ENCODE assay signal across 13 mouse cellular contexts in the genomic region with DNA sequence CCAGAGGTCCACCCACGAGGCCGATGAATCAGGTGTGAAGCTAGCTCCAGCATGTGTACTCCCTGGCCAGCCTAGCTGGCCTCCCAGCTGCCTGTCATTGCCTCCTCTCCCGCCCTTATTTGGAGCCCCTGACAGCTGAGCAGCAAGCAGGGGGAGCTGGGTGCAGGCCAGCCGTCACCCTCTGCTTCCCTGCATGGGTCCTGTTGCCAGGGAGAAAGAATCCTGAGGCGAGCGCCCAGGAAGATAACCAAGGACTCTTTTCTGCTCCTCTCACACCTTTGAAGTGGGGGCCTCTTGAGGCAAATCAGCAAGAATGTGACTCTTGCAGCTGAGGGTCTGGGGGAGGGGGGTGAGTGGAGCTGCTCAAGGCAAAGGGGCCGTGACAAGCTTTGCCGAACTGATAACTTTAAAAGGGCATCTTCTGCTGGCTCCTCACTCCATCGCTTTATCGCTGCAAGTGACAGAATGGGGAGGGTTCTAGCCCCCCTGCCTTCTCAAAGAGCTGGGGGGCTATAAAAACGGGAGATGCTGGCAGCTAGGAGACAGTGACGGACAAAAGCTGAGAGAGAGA. TPM values are rescaled to one million over a fixed set of nuclear protein-coding genes. Genes with fewer than 3 reads are reported as not detected.
DNase-seq lines count a peak whose midpoint lies in the region; ATAC-seq and TF ChIP-seq lines count a peak whose summit lies in the region.
"Had no signal": no experiment of that assay in that cellular context is flagged by ENCODE, and none has a peak within 500 bp of the region (broad histone marks: within the 10 kb centered on the region; RNA-seq: fewer than 3 reads in every experiment).

TSS of gene Nppa (plus strand) at position 521 of the 571 bp plus-strand sequence.

- H3K4me3 ChIP-seq in hindbrain, embryonic 11.5 days (ENCODE audit: low read depth, low read length) = no peak within 1 kb of the TSS
- H3K4me3 ChIP-seq in olfactory bulb, adult 2 months (ENCODE audit: insufficient read depth, low read depth, low read length) = peak within 1 kb of the TSS; percentile 1; the same call in 1 of the 2 replicates
- H3K4me3 ChIP-seq in layer of hippocampus, adult 2 months = no peak within 1 kb of the TSS
- H3K4me3 ChIP-seq: neural tube, embryonic 12.5 days had no signal

- H3K36me3 ChIP-seq in hindbrain, embryonic 11.5 days (ENCODE audit: control insufficient read depth, insufficient read depth, low read length) = peaks cover 6% of the 10 kb centered on the region

- H3K4me1 ChIP-seq in hindbrain, embryonic 11.5 days (replicated peaks; ENCODE audit: control insufficient read depth, insufficient read depth, low read length) = no peaks in the 10 kb centered on the region
- peaks cover 31% of the 10 kb centered on the region for H3K4me1 ChIP-seq in olfactory bulb, adult 2 months (ENCODE audit: control insufficient read depth, insufficient read depth, low read length)

- H3K9me3 ChIP-seq in hindbrain, embryonic 11.5 days (ENCODE audit: control insufficient read depth, low read length) = no peaks in the 10 kb centered on the region
- H3K9me3 ChIP-seq: neural tube, embryonic 12.5 days had no signal

- no peak for TF ChIP-seq CTCF in olfactory bulb, adult 2 months (IDR thresholded peaks at IDR 0.05; ENCODE audit: insufficient read depth, low read depth, low read length)
- TF ChIP-seq CTCF in layer of hippocampus, adult 2 months (conservative IDR thresholded peaks at IDR 0.05) = no peak

- ATAC-seq in hindbrain, embryonic 11.5 days (ENCODE audit: low FRiP score) = 0 out of 2 replicates have a peak, but pooled peaks have one; percentile 31
- no peak for ATAC-seq in erythroblast, adult 5-6 weeks (replicated peaks; ENCODE audit: low FRiP score, poor library complexity, severe bottlenecking)

- no peak within 1 kb of the TSS for H3K9ac ChIP-seq in hindbrain, embryonic 11.5 days (ENCODE audit: low read depth, low read length)
- H3K9ac ChIP-seq: neural tube, embryonic 12.5 days had no signal

- H3K27ac ChIP-seq in hindbrain, embryonic 11.5 days (ENCODE audit: low read depth, low read length) = peak within 1 kb of the TSS; percentile 48
- peak within 1 kb of the TSS; percentile 60 for H3K27ac ChIP-seq in olfactory bulb, adult 2 months (ENCODE audit: insufficient read depth, low read depth, low read length)
- no peak within 1 kb of the TSS for H3K27ac ChIP-seq in layer of hippocampus, adult 2 months
- H3K27ac ChIP-seq: neural tube, embryonic 12.5 days had no signal

- TF ChIP-seq POLR2A in olfactory bulb, adult 2 months (IDR thresholded peaks at IDR 0.05; ENCODE audit: insufficient read depth, low read depth, low read length) = no peak

- DNase-seq in cerebellum, postnatal 10 days = peak; percentile 42 to 52
- DNase-seq in cerebellum, adult 11 months = no peak
- peak; percentile 57 to 66 for DNase-seq in right cerebral cortex, postnatal 10 days (ENCODE audit: low spot score in 2 of 2)
- DNase-seq in right cerebral cortex, adult 2 months (ENCODE audit: low spot score in 2 of 2) = no peak
- DNase-seq in hindbrain, embryonic 11.5 days (ENCODE audit: low spot score) = no peak
- no peak for DNase-seq in layer of hippocampus, adult 2 months (ENCODE audit: low spot score in 2 of 2)
- DNase-seq: kidney, adult 2 months; lung, postnatal 10 days had no signal

- no peaks in the 10 kb centered on the region for H3K27me3 ChIP-seq in hindbrain, embryonic 11.5 days (ENCODE audit: control insufficient read depth, insufficient read depth, low read length)
- H3K27me3 ChIP-seq: neural tube, embryonic 12.5 days had no signal

- WGBS in hindbrain, embryonic 11.5 days = 50% methylated on average over 12 of the region's 12 CpGs
- WGBS in olfactory bulb, adult 2 months = 34% methylated on average over 12 of the region's 12 CpGs

- no peak within 1 kb of the TSS for H3K4me2 ChIP-seq in hindbrain, embryonic 11.5 days (replicated peaks; ENCODE audit: low read depth, low read length)
- H3K4me2 ChIP-seq: neural tube, embryonic 12.5 days had no signal

RNA-seq across cellular contexts. Expression of gene Nppa, which starts in this region (rescaled TPM):
- not detected in 2 replicates for polyA plus RNA-seq in hindbrain, embryonic 11.5 days (2014; fragmentation: Nextera tagmentation; extraction: Ambion mirVana)
- polyA plus RNA-seq in olfactory bulb, adult 2 months (2012; ENCODE audit: insufficient read depth, insufficient read length, low replicate concordance, missing spikeins) = not detected in 2 replicates
- not detected for total RNA-seq in layer of hippocampus, adult 2 months (2021)
- not detected in 2 replicates for total RNA-seq in erythroblast, adult 5-6 weeks (2015; ENCODE audit: low replicate concordance)
- total RNA-seq in erythroblast, adult 5-6 weeks (2017; ENCODE audit: low replicate concordance) = not detected in 2 replicates
- total RNA-seq: adrenal gland, postnatal 4 days; MEL had no signal

Comparison
In these comparisons a context has a peak if more than half of its experiments do, and no peak if none do; other contexts are left out.
1. DNase-seq: peak in cerebellum, postnatal 10 days (2 of 2) and right cerebral cortex, postnatal 10 days (2 of 2); none in cerebellum, adult 11 months (single experiment), right cerebral cortex, adult 2 months (0 of 2), hindbrain, embryonic 11.5 days (single experiment) and layer of hippocampus, adult 2 months (0 of 2).
2. Peak in ATAC-seq and H3K27ac ChIP-seq in hindbrain, embryonic 11.5 days; RNA of the gene not detected or under 1 TPM.